Mouse (Mus musculus): ENCODE measurements around the gene Tpsb2. TPM values are rescaled to one million over a fixed set of nuclear protein-coding genes. Genes with fewer than 3 reads are reported as not detected.

Gene Tpsb2
- polyA plus RNA-seq, 1 experiment from 2014 or later = 0.25 TPM

Other genes starting within 250 kb of the Tpsb2 start
- gene Ptx4, start 245.5 kb upstream of the Tpsb2 start, polyA plus RNA-seq (2014; fragmentation: Nextera tagmentation; extraction: Ambion mirVana) = 0.17 TPM in 1 of 2 replicates, not detected in the other
- 18.9 and 25.0 TPM in 2 replicates for gene Clcn7, start 232.9 kb upstream of the Tpsb2 start, polyA plus RNA-seq (2014; fragmentation: Nextera tagmentation; extraction: Ambion mirVana)
- gene Ccdc154, start 203.8 kb upstream of the Tpsb2 start, polyA plus RNA-seq (2014; fragmentation: Nextera tagmentation; extraction: Ambion mirVana) = not detected in 2 replicates
- gene Gm38655, start 190.8 kb upstream of the Tpsb2 start, polyA plus RNA-seq (2014; fragmentation: Nextera tagmentation; extraction: Ambion mirVana) = not detected in 2 replicates
- 35.5 and 39.6 TPM in 2 replicates for gene BC003965, start 181.8 kb upstream of the Tpsb2 start, polyA plus RNA-seq (2014; fragmentation: Nextera tagmentation; extraction: Ambion mirVana)
- gene Unkl, start 177.9 kb upstream of the Tpsb2 start, polyA plus RNA-seq (2014; fragmentation: Nextera tagmentation; extraction: Ambion mirVana) = 6.2 and 8.2 TPM in 2 replicates
- 86.8 and 92.0 TPM in 2 replicates for gene Gnptg, start 126.2 kb upstream of the Tpsb2 start, polyA plus RNA-seq (2014; fragmentation: Nextera tagmentation; extraction: Ambion mirVana)
- gene Tsr3, start 126.1 kb upstream of the Tpsb2 start, polyA plus RNA-seq (2014; fragmentation: Nextera tagmentation; extraction: Ambion mirVana) = 57.4 and 67.8 TPM in 2 replicates
- 4.8 and 9.7 TPM in 2 replicates for gene Baiap3, start 109.9 kb upstream of the Tpsb2 start, polyA plus RNA-seq (2014; fragmentation: Nextera tagmentation; extraction: Ambion mirVana)
- 662 and 671 TPM in 2 replicates for gene Ube2i, start 91.7 kb upstream of the Tpsb2 start, polyA plus RNA-seq (2014; fragmentation: Nextera tagmentation; extraction: Ambion mirVana)
- not detected in 2 replicates for gene Prss34, start 67.9 kb upstream of the Tpsb2 start, polyA plus RNA-seq (2014; fragmentation: Nextera tagmentation; extraction: Ambion mirVana)
- gene Prss28, start 57.7 kb upstream of the Tpsb2 start, polyA plus RNA-seq (2014; fragmentation: Nextera tagmentation; extraction: Ambion mirVana) = not detected in 2 replicates
- not detected in 2 replicates for gene Prss29, start 47.7 kb upstream of the Tpsb2 start, polyA plus RNA-seq (2014; fragmentation: Nextera tagmentation; extraction: Ambion mirVana)
- gene Tpsab1, start 20.7 kb upstream of the Tpsb2 start, polyA plus RNA-seq (2014; fragmentation: Nextera tagmentation; extraction: Ambion mirVana) = not detected in 2 replicates
- 0.48 and 1.1 TPM in 2 replicates for gene Tpsg1, start 3.0 kb downstream of the Tpsb2 start, polyA plus RNA-seq (2014; fragmentation: Nextera tagmentation; extraction: Ambion mirVana)
- 5.5 and 11.0 TPM in 2 replicates for gene Cacna1h, start 67.5 kb downstream of the Tpsb2 start, polyA plus RNA-seq (2014; fragmentation: Nextera tagmentation; extraction: Ambion mirVana)
- gene Tekt4, start 88.3 kb downstream of the Tpsb2 start, polyA plus RNA-seq (2014; fragmentation: Nextera tagmentation; extraction: Ambion mirVana) = 1.2 and 1.4 TPM in 2 replicates
- gene Sstr5, start 131.0 kb downstream of the Tpsb2 start, polyA plus RNA-seq (2014; fragmentation: Nextera tagmentation; extraction: Ambion mirVana) = 0.13 and 0.20 TPM in 2 replicates
- 17.6 and 20.8 TPM in 2 replicates for gene Sox8, start 204.4 kb downstream of the Tpsb2 start, polyA plus RNA-seq (2014; fragmentation: Nextera tagmentation; extraction: Ambion mirVana)
- gene Lmf1, start 212.8 kb downstream of the Tpsb2 start, polyA plus RNA-seq (2014; fragmentation: Nextera tagmentation; extraction: Ambion mirVana) = 18.8 and 19.1 TPM in 2 replicates

Data from forebrain, embryonic 14.5 days (tissue).